In the genomic region with DNA sequence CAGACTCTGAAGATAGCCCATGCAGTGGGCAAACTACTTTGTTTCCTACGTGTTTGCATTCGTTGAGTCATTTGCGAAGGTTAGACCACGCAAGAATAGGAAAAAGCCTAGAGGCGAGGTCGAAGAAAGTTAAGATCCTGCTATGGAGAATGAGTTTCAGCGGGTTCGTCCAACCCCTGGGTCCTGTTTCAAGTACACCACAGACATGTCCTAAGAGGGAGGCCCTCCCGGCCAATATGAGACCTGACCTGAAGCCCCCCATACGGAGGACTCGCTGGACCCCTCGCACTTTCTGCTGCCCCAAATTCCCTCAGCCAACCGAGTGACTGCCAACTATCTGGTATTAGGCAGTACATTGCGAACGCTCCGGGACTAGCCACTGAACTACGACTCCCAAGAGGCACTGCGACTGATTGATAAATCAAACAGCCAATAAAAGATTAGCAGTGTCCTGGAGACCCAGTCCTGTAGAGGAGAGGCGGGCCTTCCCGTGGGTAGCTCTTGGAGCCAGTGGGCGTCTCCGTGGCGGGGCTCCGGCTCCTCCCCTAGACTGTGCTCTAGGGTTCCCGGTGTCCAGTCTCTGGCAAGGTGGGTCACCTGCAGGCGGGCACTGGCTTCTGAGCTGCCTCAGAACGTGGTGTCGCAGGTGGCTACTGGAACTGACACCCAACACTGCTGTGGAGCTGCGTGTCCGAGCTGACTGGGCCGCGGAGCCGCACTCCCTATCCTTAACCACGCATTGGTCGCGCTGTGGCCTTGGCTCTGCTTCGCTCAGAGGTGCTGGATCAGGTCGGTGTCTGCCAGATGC, we compare ENCODE assay signal across 8 mouse cellular contexts. TPM values are rescaled to one million over a fixed set of nuclear protein-coding genes. Genes with fewer than 3 reads are reported as not detected.
DNase-seq lines count a peak whose midpoint lies in the region; ATAC-seq lines count a peak whose summit lies in the region.

Zfp174 (plus strand) TSS at position 558 of the 808 bp plus-strand sequence.

- peaks cover 5% of the 10 kb centered on the region; the same call in 1 of the 2 replicates for H3K4me1 ChIP-seq in intestine, embryonic 14.5 days (replicated peaks; ENCODE audit: control insufficient read depth, insufficient read depth, low read length)

- H3K9ac ChIP-seq in intestine, embryonic 14.5 days (ENCODE audit: low read length): peak within 1 kb of the TSS; percentile 54

- H3K4me2 ChIP-seq in intestine, embryonic 14.5 days (ENCODE audit: low read length): peak within 1 kb of the TSS; percentile 69

- H3K4me3 ChIP-seq in intestine, embryonic 14.5 days (ENCODE audit: low read depth, low read length): peak within 1 kb of the TSS; percentile 56

- 3% methylated on average over 38 of the region's 38 CpGs for WGBS in intestine, embryonic 14.5 days

- H3K27me3 ChIP-seq in intestine, embryonic 14.5 days (replicated peaks; ENCODE audit: control insufficient read depth, insufficient read depth, low read length): no peaks in the 10 kb centered on the region

- H3K27ac ChIP-seq in intestine, embryonic 14.5 days (ENCODE audit: low read depth): no peak within 1 kb of the TSS

- no peaks in the 10 kb centered on the region for H3K36me3 ChIP-seq in intestine, embryonic 14.5 days (ENCODE audit: control insufficient read depth, insufficient read depth, low read length)

- peak; percentile 100 for ATAC-seq in intestine, embryonic 14.5 days (replicated peaks; ENCODE audit: low FRiP score, low TSS enrichment, low read depth)

- no peaks in the 10 kb centered on the region for H3K9me3 ChIP-seq in intestine, embryonic 14.5 days (ENCODE audit: control insufficient read depth, low read length)

- intact Hi-C loops in left cerebral cortex, postnatal 14 days (cut with DNase I): no loop called here

- peak; percentile 83 to 91 for DNase-seq in adrenal gland, adult 18-20 months (ENCODE audit: low spot score in 2 of 2)
- peak; percentile 96 for DNase-seq in embryo, embryonic 11 days
- peak; percentile 94 for DNase-seq in gastrocnemius, postnatal 25 days
- peak; percentile 94 for DNase-seq in intestine, embryonic 14.5 days (ENCODE audit: low spot score)
- peak; percentile 94 to 99 for DNase-seq in left cerebral cortex, postnatal 14 days (ENCODE audit: low spot score in 2 of 2)
- DNase-seq in mesoderm, embryonic 11.5 days (ENCODE audit: low read depth, low spot score): peak; percentile 95
- DNase-seq in right cerebral cortex, postnatal 36 days (ENCODE audit: low spot score in 2 of 2): peak; percentile 92 to 96
- DNase-seq in yolk sac, embryonic 10.5 days (ENCODE audit: low spot score): peak; percentile 93

RNA-seq across cellular contexts. Expression of gene Zfp174, which starts in this region (rescaled TPM):
- 10 to 100 TPM in 1 of 2 experiments, 1 to 10 TPM in 1; 2.0 to 15.0 TPM for total RNA-seq in adrenal gland, adult 18-20 months (2021)
- 1 to 10 TPM; 1.1 to 1.2 TPM for total RNA-seq in gastrocnemius, postnatal 25 days (2021)
- polyA plus RNA-seq in intestine, embryonic 14.5 days (2014; fragmentation: Nextera tagmentation; extraction: Ambion mirVana): 1.2 and 1.3 TPM in 2 replicates
- total RNA-seq in left cerebral cortex, postnatal 14 days (2021): 1 to 10 TPM; 4.8 to 4.9 TPM
